Mouse (Mus musculus): Measurements from ENCODE around the gene Gpank1. TPM values are rescaled to one million over a fixed set of nuclear protein-coding genes. Genes with fewer than 3 reads are reported as not detected.
A peak's percentile ranks its signal among the peaks of the same experiment; 100 is the strongest.

Gpank1 gene
- total and polyA plus RNA-seq, 3 experiments: 40.4 to 44.7 TPM; not detected in 1

DNA sequence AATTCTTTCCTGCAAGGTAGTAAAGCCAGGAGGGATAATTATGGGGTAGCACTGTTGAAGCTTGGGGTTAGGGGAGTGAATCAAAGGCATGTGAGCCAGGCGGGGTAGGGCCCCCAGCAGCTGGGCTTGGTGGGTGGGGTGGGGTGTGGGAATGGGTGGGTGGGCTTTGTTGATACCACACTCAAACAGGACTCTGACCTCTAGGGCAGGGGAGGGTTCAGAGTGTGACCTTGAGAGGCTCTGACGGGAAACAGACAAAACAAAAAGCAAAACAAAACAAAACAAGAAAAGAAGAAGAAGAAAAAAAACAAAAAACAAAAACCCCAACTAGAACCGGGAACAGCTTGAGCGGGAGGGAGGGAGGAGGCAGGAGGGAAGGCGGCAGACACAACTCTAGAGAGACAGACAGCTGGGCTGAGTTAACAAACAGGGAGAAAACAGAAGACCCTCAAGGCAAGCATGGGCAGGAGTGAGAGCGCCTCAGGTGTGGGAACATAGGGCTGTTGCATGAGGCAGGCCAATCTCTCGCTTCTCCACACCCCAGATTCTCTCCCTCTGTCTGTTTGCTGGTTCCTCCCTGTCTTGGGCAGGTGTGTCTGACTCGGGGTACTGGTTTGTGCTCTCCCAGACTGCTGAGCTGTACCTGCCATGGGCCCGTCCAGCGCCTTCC lies 44.6 kb upstream of the Gpank1 start, which contains the start of gene Ly6g6e:
TSS of gene Ly6g6e (plus strand) at position 396 of the 670 bp plus-strand sequence.
- Histone ChIP-seq H3K36me3 (ENCODE audit: control insufficient read depth in 1 of 2, insufficient read depth in 2 of 2, low read length in 2 of 2) (peaks cover 0 to 21% of the 10 kb centered on the region in 2 experiments; a peak in 2 of 4 replicates), H3K4me3 (ENCODE audit: control insufficient read depth in 1 of 2, insufficient read depth in 1 of 2, low read depth in 2 of 2, low read length in 2 of 2) (no peak within 1 kb of the TSS), H3K27me3 (ENCODE audit: control insufficient read depth in 1 of 2, insufficient read depth in 2 of 2, low read length in 2 of 2) (no peaks in the 10 kb centered on the region), H3K4me1 (ENCODE audit: control insufficient read depth in 1 of 2, insufficient read depth in 2 of 2, low read length in 2 of 2) (peaks cover 15 to 22% of the 10 kb centered on the region in 2 experiments), H3K27ac (ENCODE audit: control insufficient read depth, low read depth, low read length) (no peak within 1 kb of the TSS), H3K9me3 (replicated peaks; ENCODE audit: insufficient read depth, low read length) (no peaks in the 10 kb centered on the region), H3K9ac (ENCODE audit: control insufficient read depth, low read depth, low read length, poor library complexity, severe bottlenecking) (no peak within 1 kb of the TSS), H3K79me2 (ENCODE audit: control insufficient read depth, insufficient read depth, low read length, poor library complexity) (no peaks in the 10 kb centered on the region)
- no peak for DNase-seq (ENCODE audit: low read depth, low spot score)
- no peak for TF ChIP-seq MXI1 (IDR thresholded peaks at IDR 0.05; ENCODE audit: low read depth, low read length)

DNA sequence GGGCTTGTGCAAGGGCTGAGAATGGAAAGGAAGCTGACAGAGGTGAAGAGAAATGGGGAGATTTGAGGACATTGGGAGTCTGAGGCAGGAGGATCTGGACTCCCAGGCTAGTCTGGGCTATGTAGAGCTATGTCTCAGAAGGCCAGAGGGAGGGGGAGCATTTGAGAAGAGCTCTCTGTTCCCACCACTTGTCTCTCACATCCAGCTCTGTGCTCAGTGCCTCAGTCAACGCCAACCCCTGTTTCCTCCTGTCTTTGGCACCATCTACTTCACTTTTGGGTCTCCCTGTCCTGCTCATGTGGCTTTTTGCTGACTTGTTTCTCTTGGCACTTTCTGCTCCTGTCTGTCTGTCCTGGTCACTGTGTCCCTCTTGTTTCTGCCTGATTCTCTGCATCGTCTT lies 44.0 kb upstream of the Gpank1 start:
- TF ChIP-seq GABPA (IDR thresholded peaks at IDR 0.05; ENCODE audit: low read depth, low read length) (no peak), CHD2 (IDR thresholded peaks at IDR 0.05; ENCODE audit: low read length) (no peak), RCOR1 (IDR thresholded peaks at IDR 0.05; ENCODE audit: low read depth, low read length) (no peak), HCFC1 (IDR thresholded peaks at IDR 0.05; ENCODE audit: low read depth, low read length) (no peak), MEF2A (IDR thresholded peaks at IDR 0.05; ENCODE audit: extremely low read depth, insufficient replicate concordance, low read depth, low read length, poor library complexity, severe bottlenecking) (no peak), UBTF (IDR thresholded peaks at IDR 0.05; ENCODE audit: borderline replicate concordance, insufficient read depth, low read depth, low read length) (no peak), USF1 (IDR thresholded peaks at IDR 0.05; ENCODE audit: low read depth, low read length) (no peak), MAZ (IDR thresholded peaks at IDR 0.05; ENCODE audit: low read depth, low read length) (no peak), NELFE (IDR thresholded peaks at IDR 0.05; ENCODE audit: low read depth, low read length) (no peak)
- DNase-seq (ENCODE audit: low read depth, low spot score): no peak
- Histone ChIP-seq H3K4me1 (ENCODE audit: control insufficient read depth in 1 of 2, insufficient read depth in 2 of 2, low read length in 2 of 2) (peaks cover 15 to 24% of the 10 kb centered on the region in 2 experiments), H3K9ac (ENCODE audit: control insufficient read depth, low read depth, low read length, poor library complexity, severe bottlenecking) (no peak overlapping the region), H3K27ac (ENCODE audit: control insufficient read depth, low read depth, low read length) (no peak overlapping the region), H3K36me3 (ENCODE audit: control insufficient read depth in 1 of 2, insufficient read depth in 2 of 2, low read length in 2 of 2) (peaks cover 0 to 21% of the 10 kb centered on the region in 2 experiments; a peak in 2 of 4 replicates), H3K27me3 (ENCODE audit: control insufficient read depth in 1 of 2, insufficient read depth in 2 of 2, low read length in 2 of 2) (no peaks in the 10 kb centered on the region), H3K4me3 (ENCODE audit: control insufficient read depth in 1 of 2, insufficient read depth in 1 of 2, low read depth in 2 of 2, low read length in 2 of 2) (no peak overlapping the region), H3K79me2 (ENCODE audit: control insufficient read depth, insufficient read depth, low read length, poor library complexity) (no peaks in the 10 kb centered on the region), H3K9me3 (replicated peaks; ENCODE audit: insufficient read depth, low read length) (no peaks in the 10 kb centered on the region)

- Histone ChIP-seq H3K79me2 (ENCODE audit: control insufficient read depth, insufficient read depth, low read length, poor library complexity) (no peaks in the 10 kb centered on the region), H3K27ac (ENCODE audit: control insufficient read depth, low read depth, low read length) (peak within 1 kb of the TSS; percentile 95), H3K4me3 (ENCODE audit: control insufficient read depth in 1 of 2, insufficient read depth in 1 of 2, low read depth in 2 of 2, low read length in 2 of 2) (no peak within 1 kb of the TSS), H3K4me1 (ENCODE audit: control insufficient read depth in 1 of 2, insufficient read depth in 2 of 2, low read length in 2 of 2) (peaks cover 17 to 29% of the 10 kb centered on the region in 2 experiments), H3K27me3 (ENCODE audit: control insufficient read depth in 1 of 2, insufficient read depth in 2 of 2, low read length in 2 of 2) (no peaks in the 10 kb centered on the region), H3K36me3 (ENCODE audit: control insufficient read depth in 1 of 2, insufficient read depth in 2 of 2, low read length in 2 of 2) (peaks cover 0 to 24% of the 10 kb centered on the region in 2 experiments; a peak in 2 of 4 replicates), H3K9ac (ENCODE audit: control insufficient read depth, low read depth, low read length, poor library complexity, severe bottlenecking) (peak within 1 kb of the TSS; percentile 50), H3K9me3 (replicated peaks; ENCODE audit: insufficient read depth, low read length) (no peaks in the 10 kb centered on the region)
- DNase-seq (ENCODE audit: low read depth, low spot score): no peak
- TF ChIP-seq ZNF384 (IDR thresholded peaks at IDR 0.05; ENCODE audit: low read depth, low read length): no peak
Observed at GRCm38 (mm10) chr17:35077786-35078233, 43.4 kb upstream of the Gpank1 start, which contains the start of gene Ly6g6d. Ly6g6d (minus strand) TSS chr17:35078065.
